Mouse (Mus musculus): ENCODE results near the gene Rtl9. TPM values are rescaled to one million over a fixed set of nuclear protein-coding genes. Genes with fewer than 3 reads are reported as not detected.

The Rtl9 gene
- polyA plus RNA-seq, 1 experiment from 2014 or later = not detected

GRCm38 (mm10) chrX:143066320-143067114, 32.9 kb upstream of the Rtl9 start:
- Histone ChIP-seq H3K4me2 (ENCODE audit: low read length) (no peak overlapping the region), H3K27ac (replicated peaks in 1 of 2; ENCODE audit: control insufficient read depth in 1 of 2, insufficient read depth in 1 of 2, low read depth in 2 of 2, low read length in 2 of 2) (no peak overlapping the region)
- no peak for ATAC-seq (ENCODE audit: insufficient number of reproducible peaks, insufficient read depth, low FRiP score, low read depth)

GRCm38 (mm10) chrX:143067115-143067514, 32.3 kb upstream of the Rtl9 start:
- ATAC-seq (ENCODE audit: insufficient number of reproducible peaks, insufficient read depth, low FRiP score, low read depth) = no peak
- H3K4me2 ChIP-seq (ENCODE audit: low read length) = no peak overlapping the region
- no peak overlapping the region for H3K4me3 ChIP-seq (ENCODE audit: control insufficient read depth in 1 of 2, insufficient read depth in 1 of 2, low read depth in 1 of 2, low read length in 2 of 2)
- H3K9me3 ChIP-seq (ENCODE audit: control insufficient read depth, low read length) = no peaks in the 10 kb centered on the region
- H3K27ac ChIP-seq (replicated peaks in 1 of 2; ENCODE audit: control insufficient read depth in 1 of 2, insufficient read depth in 1 of 2, low read depth in 2 of 2, low read length in 2 of 2) = no peak overlapping the region
- H3K27me3 ChIP-seq (ENCODE audit: control insufficient read depth, insufficient read depth, low read length) = no peaks in the 10 kb centered on the region; the same call in 1 of the 2 replicates
- WGBS = 77% methylated on average over 1 of the region's 1 CpGs
- no peak overlapping the region for H3K9ac ChIP-seq (ENCODE audit: low read length)
- peaks cover 0 to 2% of the 10 kb centered on the region in 2 experiments; a peak in 2 of 4 replicates for H3K4me1 ChIP-seq (ENCODE audit: control insufficient read depth in 2 of 2, insufficient read depth in 2 of 2, low read length in 2 of 2)
- H3K36me3 ChIP-seq (ENCODE audit: control insufficient read depth, insufficient read depth, low read length) = no peaks in the 10 kb centered on the region

More at GRCm38 (mm10) chrX:143066320-143067114, 32.9 kb upstream of the Rtl9 start:
- H3K36me3 ChIP-seq (ENCODE audit: control insufficient read depth, insufficient read depth, low read length) = no peaks in the 10 kb centered on the region
- no peaks in the 10 kb centered on the region for H3K9me3 ChIP-seq (ENCODE audit: control insufficient read depth, low read length)
- H3K4me3 ChIP-seq (ENCODE audit: control insufficient read depth in 1 of 2, insufficient read depth in 1 of 2, low read depth in 1 of 2, low read length in 2 of 2) = no peak overlapping the region
- WGBS = 55% methylated on average over 17 of the region's 17 CpGs
- H3K27me3 ChIP-seq (ENCODE audit: control insufficient read depth, insufficient read depth, low read length) = no peaks in the 10 kb centered on the region; the same call in 1 of the 2 replicates
- H3K9ac ChIP-seq (ENCODE audit: low read length) = no peak overlapping the region
- H3K4me1 ChIP-seq (ENCODE audit: control insufficient read depth in 2 of 2, insufficient read depth in 2 of 2, low read length in 2 of 2) = peaks cover 0 to 2% of the 10 kb centered on the region in 2 experiments; a peak in 2 of 4 replicates

- Histone ChIP-seq H3K9me3 (ENCODE audit: control insufficient read depth, low read length) (no peaks in the 10 kb centered on the region), H3K36me3 (ENCODE audit: control insufficient read depth, insufficient read depth, low read length) (no peaks in the 10 kb centered on the region), H3K4me3 (ENCODE audit: control insufficient read depth in 1 of 2, insufficient read depth in 1 of 2, low read depth in 1 of 2, low read length in 2 of 2) (no peak overlapping the region), H3K9ac (ENCODE audit: low read length) (no peak overlapping the region), H3K27me3 (ENCODE audit: control insufficient read depth, insufficient read depth, low read length) (no peaks in the 10 kb centered on the region; the same call in 1 of the 2 replicates), H3K4me1 (ENCODE audit: control insufficient read depth in 2 of 2, insufficient read depth in 2 of 2, low read length in 2 of 2) (peaks cover 0 to 2% of the 10 kb centered on the region in 2 experiments; a peak in 2 of 4 replicates), H3K4me2 (ENCODE audit: low read length) (no peak overlapping the region), H3K27ac (replicated peaks in 1 of 2; ENCODE audit: control insufficient read depth in 1 of 2, insufficient read depth in 1 of 2, low read depth in 2 of 2, low read length in 2 of 2) (no peak overlapping the region)
- WGBS = 49% methylated on average over 5 of the region's 5 CpGs
- 0 out of 2 replicates have a peak, but pooled peaks have one; percentile 50 for ATAC-seq (ENCODE audit: insufficient number of reproducible peaks, insufficient read depth, low FRiP score, low read depth)
These were observed 31.8 kb upstream of the Rtl9 start for GRCm38 (mm10) chrX:143067576-143067975.

- peak overlapping the region; percentile 32 to 38 for H3K4me3 ChIP-seq (ENCODE audit: control insufficient read depth in 1 of 2, insufficient read depth in 1 of 2, low read depth in 1 of 2, low read length in 2 of 2)
- H3K9ac ChIP-seq (ENCODE audit: low read length) = peak overlapping the region; percentile 40; the same call in 1 of the 2 replicates
- no peak for ATAC-seq (ENCODE audit: insufficient number of reproducible peaks, insufficient read depth, low FRiP score, low read depth)
- H3K9me3 ChIP-seq (ENCODE audit: control insufficient read depth, low read length) = no peaks in the 10 kb centered on the region
- peaks cover 12% of the 10 kb centered on the region; the same call in 1 of the 2 replicates for H3K27me3 ChIP-seq (ENCODE audit: control insufficient read depth, insufficient read depth, low read length)
- H3K4me1 ChIP-seq (ENCODE audit: control insufficient read depth in 2 of 2, insufficient read depth in 2 of 2, low read length in 2 of 2) = peaks cover 0 to 3% of the 10 kb centered on the region in 2 experiments; a peak in 1 of 4 replicates
- 24% methylated on average over 23 of the region's 23 CpGs for WGBS
- H3K36me3 ChIP-seq (ENCODE audit: control insufficient read depth, insufficient read depth, low read length) = no peaks in the 10 kb centered on the region
- H3K27ac ChIP-seq (replicated peaks in 1 of 2; ENCODE audit: control insufficient read depth in 1 of 2, insufficient read depth in 1 of 2, low read depth in 2 of 2, low read length in 2 of 2) = no peak overlapping the region
- peak overlapping the region; percentile 67 for H3K4me2 ChIP-seq (ENCODE audit: low read length)
These were observed 18.7 kb upstream of the Rtl9 start for GRCm38 (mm10) chrX:143080458-143081336.

- Histone ChIP-seq H3K27ac (replicated peaks in 1 of 2; ENCODE audit: control insufficient read depth in 1 of 2, insufficient read depth in 1 of 2, low read depth in 2 of 2, low read length in 2 of 2) (no peak overlapping the region), H3K4me3 (ENCODE audit: control insufficient read depth in 1 of 2, insufficient read depth in 1 of 2, low read depth in 1 of 2, low read length in 2 of 2) (no peak overlapping the region), H3K9me3 (ENCODE audit: control insufficient read depth, low read length) (no peaks in the 10 kb centered on the region), H3K4me2 (ENCODE audit: low read length) (no peak overlapping the region), H3K4me1 (ENCODE audit: control insufficient read depth in 2 of 2, insufficient read depth in 2 of 2, low read length in 2 of 2) (peaks cover 0 to 3% of the 10 kb centered on the region in 2 experiments; a peak in 1 of 4 replicates), H3K9ac (ENCODE audit: low read length) (no peak overlapping the region), H3K36me3 (ENCODE audit: control insufficient read depth, insufficient read depth, low read length) (no peaks in the 10 kb centered on the region), H3K27me3 (ENCODE audit: control insufficient read depth, insufficient read depth, low read length) (peaks cover 16% of the 10 kb centered on the region; the same call in 1 of the 2 replicates)
- ATAC-seq (ENCODE audit: insufficient number of reproducible peaks, insufficient read depth, low FRiP score, low read depth) = no peak; the same call in 1 of the 2 replicates
- WGBS = 87% methylated on average over 1 of the region's 1 CpGs
These were observed 16.7 kb upstream of the Rtl9 start for GRCm38 (mm10) chrX:143082732-143083131.

- ATAC-seq (ENCODE audit: insufficient number of reproducible peaks, insufficient read depth, low FRiP score, low read depth) = no peak
- Histone ChIP-seq H3K27me3 (ENCODE audit: control insufficient read depth, insufficient read depth, low read length) (0 out of 2 replicates have a peak, but pooled peaks cover 4% of the 10 kb centered on the region), H3K27ac (replicated peaks in 1 of 2; ENCODE audit: control insufficient read depth in 1 of 2, insufficient read depth in 1 of 2, low read depth in 2 of 2, low read length in 2 of 2) (no peak overlapping the region), H3K9ac (ENCODE audit: low read length) (no peak overlapping the region), H3K4me1 (ENCODE audit: control insufficient read depth in 2 of 2, insufficient read depth in 2 of 2, low read length in 2 of 2) (no peaks in the 10 kb centered on the region; a peak in 1 of 4 replicates), H3K4me3 (ENCODE audit: control insufficient read depth in 1 of 2, insufficient read depth in 1 of 2, low read depth in 1 of 2, low read length in 2 of 2) (no peak overlapping the region), H3K4me2 (ENCODE audit: low read length) (no peak overlapping the region), H3K36me3 (ENCODE audit: control insufficient read depth, insufficient read depth, low read length) (no peaks in the 10 kb centered on the region), H3K9me3 (ENCODE audit: control insufficient read depth, low read length) (no peaks in the 10 kb centered on the region)
- WGBS = 56% methylated on average over 7 of the region's 7 CpGs
These were observed 11.2 kb upstream of the Rtl9 start for GRCm38 (mm10) chrX:143088225-143088624.

- Histone ChIP-seq H3K27ac (replicated peaks in 1 of 2; ENCODE audit: control insufficient read depth in 1 of 2, insufficient read depth in 1 of 2, low read depth in 2 of 2, low read length in 2 of 2) (no peak overlapping the region), H3K4me2 (ENCODE audit: low read length) (no peak overlapping the region), H3K9ac (ENCODE audit: low read length) (no peak overlapping the region), H3K4me1 (ENCODE audit: control insufficient read depth in 2 of 2, insufficient read depth in 2 of 2, low read length in 2 of 2) (no peaks in the 10 kb centered on the region; a peak in 1 of 4 replicates), H3K27me3 (ENCODE audit: control insufficient read depth, insufficient read depth, low read length) (0 out of 2 replicates have a peak, but pooled peaks cover 4% of the 10 kb centered on the region), H3K4me3 (ENCODE audit: control insufficient read depth in 1 of 2, insufficient read depth in 1 of 2, low read depth in 1 of 2, low read length in 2 of 2) (no peak overlapping the region), H3K36me3 (ENCODE audit: control insufficient read depth, insufficient read depth, low read length) (no peaks in the 10 kb centered on the region), H3K9me3 (ENCODE audit: control insufficient read depth, low read length) (no peaks in the 10 kb centered on the region)
- ATAC-seq (ENCODE audit: insufficient number of reproducible peaks, insufficient read depth, low FRiP score, low read depth) = no peak
- 59% methylated on average over 6 of the region's 6 CpGs for WGBS
These were observed 8.3 kb upstream of the Rtl9 start for GRCm38 (mm10) chrX:143090904-143091588.
